In genomic region chr10:108655074-108655473, GRCm38 (mm10) we compare ENCODE assay signal across 32 mouse cellular contexts. TPM values are rescaled to one million over a fixed set of nuclear protein-coding genes. Genes with fewer than 3 reads are reported as not detected.
DNase-seq lines count a peak whose midpoint lies in the region; TF ChIP-seq lines count a peak whose summit lies in the region.
"Had no signal": no experiment of that assay in that cellular context is flagged by ENCODE, and none has a peak within 500 bp of the region (broad histone marks: within the 10 kb centered on the region; RNA-seq: fewer than 3 reads in every experiment).

No protein-coding gene starts in this region.

- peak; percentile 26 for DNase-seq in layer of hippocampus, adult 9-11 months
- no peak for DNase-seq in layer of hippocampus, adult 11-12 months (ENCODE audit: low spot score)
- DNase-seq in cerebellum, adult 2 months, result peak; percentile 45 to 65
- peak; percentile 43 to 51 for DNase-seq in cerebellum, postnatal 14 days
- DNase-seq in gastrocnemius, postnatal 36 days, result no peak
- no peak for DNase-seq in frontal cortex, postnatal 25 days (ENCODE audit: low spot score in 2 of 2)
- no peak for DNase-seq in heart, adult 18-20 months
- DNase-seq: adrenal gland, postnatal 14 days; kidney, adult 2 months; kidney, postnatal 4 days; left cerebral cortex, postnatal 4 days; liver, postnatal 0 days; lung, postnatal 36 days; thymus, adult 2 months; thymus, postnatal 36 days had no signal

- TF ChIP-seq CTCF in cerebellum, adult 2 months (IDR thresholded peaks at IDR 0.05; ENCODE audit: borderline replicate concordance, insufficient read depth, low read depth, low read length), result no peak

- no peaks in the 10 kb centered on the region for H3K27me3 ChIP-seq in cerebellum, adult 2 months (ENCODE audit: control insufficient read depth, insufficient read depth, low read length)
- H3K27me3 ChIP-seq: heart, embryonic 15.5 days; intestine, embryonic 15.5 days; liver, embryonic 12.5 days; neural tube, embryonic 12.5 days had no signal

- H3K4me3 ChIP-seq in cerebellum, adult 2 months (replicated peaks; ENCODE audit: insufficient read depth, low read depth, low read length), result no peak overlapping the region
- H3K4me3 ChIP-seq: heart, embryonic 10.5 days; heart, embryonic 15.5 days; intestine, embryonic 15.5 days; liver, embryonic 12.5 days; myocyte; neural tube, embryonic 12.5 days had no signal

- intact Hi-C loops in gastrocnemius, postnatal 36 days (cut with DNase I), result no loop called here

- TF ChIP-seq POLR2A in cerebellum, adult 2 months (IDR thresholded peaks at IDR 0.05; ENCODE audit: borderline replicate concordance, insufficient read depth, low read length), result no peak

- H3K27ac ChIP-seq in cerebellum, adult 2 months (ENCODE audit: insufficient read depth, low read length), result no peak overlapping the region
- H3K27ac ChIP-seq: heart, embryonic 10.5 days; heart, embryonic 15.5 days; hindbrain, postnatal 0 days; intestine, embryonic 15.5 days; kidney, postnatal 0 days; liver, embryonic 12.5 days; neural tube, embryonic 12.5 days had no signal

- peaks cover 3% of the 10 kb centered on the region; the same call in 1 of the 2 replicates for H3K4me1 ChIP-seq in cerebellum, adult 2 months (ENCODE audit: control insufficient read depth, insufficient read depth, low read length)
- H3K4me1 ChIP-seq: intestine, embryonic 15.5 days; liver, embryonic 12.5 days; neural tube, embryonic 12.5 days had no signal

- 39% methylated on average over 11 of the region's 11 CpGs for WGBS in cerebellum, adult 2 months

RNA-seq across cellular contexts. Expression of gene Gm5136, which starts 44.9 kb away (rescaled TPM):
- 0.70 and 0.95 TPM in 2 replicates for polyA plus RNA-seq in cerebellum, adult 2 months (2012; rRNA removed)
- not detected for total RNA-seq in gastrocnemius, postnatal 36 days (2021)
- not detected for total RNA-seq in heart, adult 18-20 months (2021)
- total RNA-seq: adrenal gland, postnatal 14 days; gastrocnemius, adult 18-20 months; gastrocnemius, postnatal 4 days; heart, postnatal 25 days; hindbrain, postnatal 0 days; megakaryocyte, adult 5-6 weeks; MEL had no signal
- polyA plus RNA-seq: embryonic facial prominence, embryonic 11.5 days; forebrain, embryonic 14.5 days; heart, embryonic 10.5 days; heart, embryonic 15.5 days; intestine, embryonic 15.5 days; kidney, adult 2 months; kidney, postnatal 0 days; limb, embryonic 14.5 days; liver, embryonic 12.5 days; liver, postnatal 0 days; lung, embryonic 16.5 days; myocyte; thymus, adult 2 months had no signal

Comparison
In these comparisons a context has a peak if more than half of its experiments do, and no peak if none do; other contexts are left out.
1. DNase-seq: peak in layer of hippocampus, adult 9-11 months (single experiment), cerebellum, adult 2 months (2 of 2) and cerebellum, postnatal 14 days (2 of 2); none in layer of hippocampus, adult 11-12 months (single experiment), gastrocnemius, postnatal 36 days (0 of 2), frontal cortex, postnatal 25 days (0 of 2) and heart, adult 18-20 months (0 of 2).